Comparison of ENCODE assay signal across 16 mouse cellular contexts in the genomic region with DNA sequence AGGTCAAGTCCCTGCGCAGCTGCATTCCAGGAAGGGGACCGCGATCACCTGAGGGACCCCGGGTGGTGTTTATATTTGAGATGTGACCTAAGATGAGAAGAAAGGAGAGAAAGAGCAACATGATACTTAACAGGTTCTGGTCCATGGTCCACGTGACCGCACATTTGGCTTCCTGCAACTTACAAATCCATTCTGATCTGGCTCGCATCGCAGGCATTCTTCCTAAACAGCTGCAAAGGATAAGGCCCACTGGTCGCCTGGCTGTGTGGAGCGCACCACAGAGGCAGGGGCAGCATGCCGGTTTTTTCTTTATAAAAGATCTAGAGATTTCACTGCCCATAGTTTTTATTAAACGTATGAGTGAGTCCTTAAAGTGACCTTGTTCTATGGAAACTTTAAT.
A peak's percentile ranks its signal among the peaks of the same experiment; 100 is the strongest.
DNase-seq lines count a peak whose midpoint lies in the region; ATAC-seq and TF ChIP-seq lines count a peak whose summit lies in the region.
"Had no signal": no experiment of that assay in that cellular context is flagged by ENCODE, and none has a peak within 500 bp of the region (broad histone marks: within the 10 kb centered on the region; RNA-seq: fewer than 3 reads in every experiment).

No protein-coding gene starts in this region.

- TF ChIP-seq EP300 in heart, postnatal 0 days (IDR thresholded peaks at IDR 0.05; ENCODE audit: low read depth) = no peak

- no peak for TF ChIP-seq CTCF in heart, postnatal 0 days (IDR thresholded peaks at IDR 0.05; ENCODE audit: low read depth)

- no peaks in the 10 kb centered on the region for H3K27me3 ChIP-seq in heart, postnatal 0 days (ENCODE audit: control insufficient read depth, insufficient read depth, low read length)
- H3K27me3 ChIP-seq in limb, embryonic 13.5 days = peaks cover 48% of the 10 kb centered on the region
- no peaks in the 10 kb centered on the region for H3K27me3 ChIP-seq in limb, embryonic 10.5 days (ENCODE audit: low read depth, poor library complexity, severe bottlenecking)
- H3K27me3 ChIP-seq: hindbrain, embryonic 15.5 days; stomach, embryonic 15.5 days had no signal

- no peak for ATAC-seq in heart, postnatal 0 days (ENCODE audit: insufficient read depth, low read depth)
- ATAC-seq in limb, embryonic 13.5 days (ENCODE audit: low FRiP score, low read depth) = peak; percentile 79

- no peak overlapping the region for H3K9ac ChIP-seq in heart, postnatal 0 days (replicated peaks; ENCODE audit: low read depth, low read length)
- H3K9ac ChIP-seq in limb, embryonic 13.5 days = no peak overlapping the region
- H3K9ac ChIP-seq: hindbrain, embryonic 15.5 days; stomach, embryonic 15.5 days had no signal

- H3K27ac ChIP-seq in heart, postnatal 0 days (ENCODE audit: low read depth) = no peak overlapping the region
- H3K27ac ChIP-seq in limb, embryonic 13.5 days = no peak overlapping the region
- no peak overlapping the region for H3K27ac ChIP-seq in limb, embryonic 10.5 days
- H3K27ac ChIP-seq: hindbrain, embryonic 15.5 days; stomach, embryonic 15.5 days had no signal

- 0 out of 2 replicates have a peak overlapping the region, but pooled peaks have one; percentile 1 for H3K4me3 ChIP-seq in heart, postnatal 0 days (ENCODE audit: low read depth, low read length)
- no peak overlapping the region for H3K4me3 ChIP-seq in limb, embryonic 13.5 days
- no peak overlapping the region for H3K4me3 ChIP-seq in limb, embryonic 10.5 days
- H3K4me3 ChIP-seq: hindbrain, embryonic 15.5 days; stomach, embryonic 15.5 days had no signal

- H3K4me2 ChIP-seq in heart, postnatal 0 days (ENCODE audit: low read depth, low read length) = peak overlapping the region; percentile 42; the same call in 1 of the 2 replicates
- no peak overlapping the region; the same call in 1 of the 2 replicates for H3K4me2 ChIP-seq in limb, embryonic 13.5 days (replicated peaks)
- H3K4me2 ChIP-seq: hindbrain, embryonic 15.5 days; stomach, embryonic 15.5 days had no signal

- peaks cover 6% of the 10 kb centered on the region; the same call in 1 of the 2 replicates for H3K4me1 ChIP-seq in heart, postnatal 0 days (ENCODE audit: control insufficient read depth, insufficient read depth)
- peaks cover 14% of the 10 kb centered on the region; the same call in 1 of the 2 replicates for H3K4me1 ChIP-seq in limb, embryonic 13.5 days
- H3K4me1 ChIP-seq in limb, embryonic 10.5 days = peaks cover 54% of the 10 kb centered on the region
- H3K4me1 ChIP-seq: stomach, embryonic 15.5 days had no signal

- peak; percentile 33 for DNase-seq in embryo, embryonic 10 days (ENCODE audit: low spot score)
- DNase-seq in embryo, embryonic 9.5 days (ENCODE audit: extremely low spot score) = no peak
- no peak for DNase-seq in heart, postnatal 0 days (ENCODE audit: low spot score)
- no peak for DNase-seq in heart, adult 18-20 months
- no peak for DNase-seq in limb, embryonic 10.5 days (ENCODE audit: low spot score)
- peak; percentile 56 for DNase-seq in mesoderm, embryonic 11.5 days (ENCODE audit: low read depth, low spot score)
- no peak for DNase-seq in right cerebral cortex, postnatal 36 days (ENCODE audit: low spot score in 2 of 2)
- DNase-seq: adrenal gland, postnatal 14 days; cerebellum, adult 2 months; gastrocnemius, postnatal 10 days; kidney, postnatal 10 days; lung, adult 2 months; retina, postnatal 1 day had no signal

- H3K9me3 ChIP-seq in heart, postnatal 0 days (replicated peaks; ENCODE audit: control insufficient read depth, low read length) = no peaks in the 10 kb centered on the region
- H3K9me3 ChIP-seq in limb, embryonic 13.5 days = no peaks in the 10 kb centered on the region
- no peaks in the 10 kb centered on the region for H3K9me3 ChIP-seq in limb, embryonic 10.5 days (replicated peaks)
- H3K9me3 ChIP-seq: hindbrain, embryonic 15.5 days; stomach, embryonic 15.5 days had no signal

- H3K36me3 ChIP-seq in heart, postnatal 0 days (replicated peaks; ENCODE audit: control insufficient read depth, insufficient read depth, low read length) = no peaks in the 10 kb centered on the region
- no peaks in the 10 kb centered on the region for H3K36me3 ChIP-seq in limb, embryonic 13.5 days
- H3K36me3 ChIP-seq in limb, embryonic 10.5 days = no peaks in the 10 kb centered on the region
- H3K36me3 ChIP-seq: hindbrain, embryonic 15.5 days; stomach, embryonic 15.5 days had no signal

- whole genome bisulfite sequencing in heart, postnatal 0 days = 36% methylated on average over 12 of the region's 12 CpGs
- 42% methylated on average over 12 of the region's 12 CpGs for WGBS in limb, embryonic 13.5 days
- 63% methylated on average over 12 of the region's 12 CpGs for WGBS in limb, embryonic 10.5 days

Comparison
In these comparisons a context has a peak if more than half of its experiments do, and no peak if none do; other contexts are left out.
1. DNase-seq: peak in embryo, embryonic 10 days (single experiment) and mesoderm, embryonic 11.5 days (single experiment); none in embryo, embryonic 9.5 days (single experiment), heart, postnatal 0 days (single experiment), heart, adult 18-20 months (0 of 2), limb, embryonic 10.5 days (single experiment) and right cerebral cortex, postnatal 36 days (0 of 2).